Mouse (Mus musculus): ENCODE results near the gene Gan.
A peak's percentile ranks its signal among the peaks of the same experiment; 100 is the strongest.

Gan gene

GRCm38 (mm10) chr8:117253390-117254269, 95.7 kb downstream of the Gan start:
- no peak for DNase-seq (ENCODE audit: low spot score in 2 of 2)

GRCm38 (mm10) chr8:117254496-117254895, 96.6 kb downstream of the Gan start:
- DNase-seq (ENCODE audit: low spot score in 2 of 2), result no peak

GRCm38 (mm10) chr8:117256292-117256938, 98.5 kb downstream of the Gan start:
- DNase-seq (ENCODE audit: low spot score in 2 of 2), result peak; percentile 93

GRCm38 (mm10) chr8:117257029-117257820, 99.3 kb downstream of the Gan start, which contains the start of gene Cmip:
Cmip (plus strand) TSS chr8:117257064.
- DNase-seq (ENCODE audit: low spot score in 2 of 2), result peak; percentile 41 to 51

GRCm38 (mm10) chr8:117257821-117258575, 100.1 kb downstream of the Gan start:
- DNase-seq (ENCODE audit: low spot score in 2 of 2), result no peak

GRCm38 (mm10) chr8:117258576-117259040, 100.7 kb downstream of the Gan start:
- DNase-seq (ENCODE audit: low spot score in 2 of 2), result no peak

- DNase-seq (ENCODE audit: low spot score in 2 of 2), result no peak
Measured at GRCm38 (mm10) chr8:117259431-117260001, 101.6 kb downstream of the Gan start.

GRCm38 (mm10) chr8:117260234-117260929, 102.4 kb downstream of the Gan start:
- DNase-seq (ENCODE audit: low spot score in 2 of 2), result no peak

GRCm38 (mm10) chr8:117260930-117261475, 103.1 kb downstream of the Gan start:
- no peak for DNase-seq (ENCODE audit: low spot score in 2 of 2)

GRCm38 (mm10) chr8:117261702-117262101, 103.8 kb downstream of the Gan start:
- no peak for DNase-seq (ENCODE audit: low spot score in 2 of 2)

GRCm38 (mm10) chr8:117262685-117263084, 104.8 kb downstream of the Gan start:
- no peak for DNase-seq (ENCODE audit: low spot score in 2 of 2)

GRCm38 (mm10) chr8:117263442-117263841, 105.5 kb downstream of the Gan start:
- no peak for DNase-seq (ENCODE audit: low spot score in 2 of 2)

- no peak for DNase-seq (ENCODE audit: low spot score in 2 of 2)
Measured at GRCm38 (mm10) chr8:117265079-117265478, 107.1 kb downstream of the Gan start.
